In the genomic region with DNA sequence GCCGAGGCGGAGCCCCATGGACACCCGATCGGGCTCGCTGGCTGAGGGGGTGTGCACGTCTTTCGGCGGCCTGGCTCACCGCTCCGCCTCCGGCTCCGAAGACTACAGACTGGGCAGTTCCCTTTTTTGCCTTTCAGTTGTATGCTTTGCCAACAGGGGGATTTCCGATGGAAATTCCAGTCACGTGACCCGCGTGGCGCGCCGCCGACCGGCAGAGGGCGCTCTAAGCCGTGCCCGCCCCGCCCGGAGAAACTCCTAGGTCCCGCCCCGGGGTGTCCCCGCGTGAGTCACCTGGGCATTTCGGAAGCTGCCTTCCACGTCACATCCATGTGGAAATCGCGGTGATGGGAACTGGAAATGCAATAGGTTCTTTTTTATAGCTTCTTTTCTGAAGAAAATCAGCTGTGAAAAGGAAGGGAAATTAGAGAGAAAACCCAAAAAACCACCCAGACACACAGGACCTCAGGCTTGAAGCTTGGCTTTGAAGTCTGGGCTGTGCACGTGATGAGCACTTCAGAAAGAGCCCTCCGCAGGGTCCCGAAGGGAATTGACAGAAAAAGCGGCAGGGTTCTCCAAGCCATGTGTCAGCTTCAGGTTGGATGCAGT, we compare ENCODE assay signal across 8 mouse cellular contexts. TPM values are rescaled to one million over a fixed set of nuclear protein-coding genes. Genes with fewer than 3 reads are reported as not detected.
A peak's percentile ranks its signal among the peaks of the same experiment; 100 is the strongest.
DNase-seq lines count a peak whose midpoint lies in the region; ATAC-seq lines count a peak whose summit lies in the region.

Gene Tnfaip3 (minus strand): TSS at position 401 of the 606 bp plus-strand sequence.

- under 1% methylated on average over 38 of the region's 38 CpGs for WGBS in hindbrain, embryonic 13.5 days

- H3K4me2 ChIP-seq in hindbrain, embryonic 13.5 days: peak within 1 kb of the TSS; percentile 86

- no peaks in the 10 kb centered on the region for H3K36me3 ChIP-seq in hindbrain, embryonic 13.5 days

- H3K9ac ChIP-seq in hindbrain, embryonic 13.5 days: peak within 1 kb of the TSS; percentile 86

- peaks cover 12% of the 10 kb centered on the region; the same call in 1 of the 2 replicates for H3K27me3 ChIP-seq in hindbrain, embryonic 13.5 days

- no peaks in the 10 kb centered on the region for H3K9me3 ChIP-seq in hindbrain, embryonic 13.5 days

- H3K4me1 ChIP-seq in hindbrain, embryonic 13.5 days (replicated peaks): peaks cover 12% of the 10 kb centered on the region

- H3K4me3 ChIP-seq in hindbrain, embryonic 13.5 days: peak within 1 kb of the TSS; percentile 87

- peak within 1 kb of the TSS; percentile 66 for H3K27ac ChIP-seq in hindbrain, embryonic 13.5 days

- DNase-seq in NIH3T3 (ENCODE audit: low read depth): peak; percentile 98
- DNase-seq in cerebellum, postnatal 10 days: peak; percentile 98 to 99
- peak; percentile 89 to 96 for DNase-seq in frontal cortex, postnatal 14 days (ENCODE audit: low spot score in 2 of 2)
- DNase-seq in layer of hippocampus, postnatal 25 days (ENCODE audit: extremely low spot score in 1 of 2, low spot score in 1 of 2): peak; percentile 98
- peak; percentile 96 for DNase-seq in lung, postnatal 25 days (ENCODE audit: low spot score)
- DNase-seq in retina, embryonic 14.5 days (ENCODE audit: low spot score): peak; percentile 95
- DNase-seq in thymus, postnatal 4 days: peak; percentile 98

- ATAC-seq in hindbrain, embryonic 13.5 days (ENCODE audit: low FRiP score): peak; percentile 96

RNA-seq across cellular contexts. Expression of gene Tnfaip3, which starts in this region (rescaled TPM):
- 1.9 and 2.1 TPM in 2 replicates for polyA plus RNA-seq in hindbrain, embryonic 13.5 days (2015; fragmentation: Nextera tagmentation; extraction: Ambion mirVana)
- 1 to 10 TPM; 4.4 to 5.0 TPM for total RNA-seq in layer of hippocampus, postnatal 25 days (2021)

Comparison
In these comparisons a context has a peak if more than half of its experiments do, and no peak if none do; other contexts are left out.
1. Peak in every context shown above with its lines: DNase-seq, ATAC-seq, H3K4me3 ChIP-seq and H3K27ac ChIP-seq.